ENCODE assay signal across 11 mouse cellular contexts in the genomic region with DNA sequence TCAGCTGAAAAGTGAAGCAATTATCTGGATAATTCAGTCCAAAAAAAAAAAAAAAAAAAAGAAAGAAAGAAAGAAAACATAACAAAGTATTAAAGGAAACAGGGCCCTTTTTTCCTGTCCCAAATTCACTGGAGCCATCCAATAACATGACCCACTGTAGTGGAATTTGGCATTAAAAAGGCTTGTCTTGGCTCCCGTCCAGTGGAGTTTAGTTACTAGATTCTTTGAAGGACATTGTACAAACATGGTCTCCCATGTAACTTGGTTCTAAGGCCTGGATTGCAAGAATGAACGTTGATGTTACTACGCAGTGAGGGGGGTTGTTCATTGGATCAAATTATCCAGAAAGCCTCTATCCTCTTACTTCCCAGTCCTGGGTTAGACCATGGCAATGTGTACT.
DNase-seq lines count a peak whose midpoint lies in the region; ATAC-seq and TF ChIP-seq lines count a peak whose summit lies in the region.
"Had no signal": no experiment of that assay in that cellular context is flagged by ENCODE, and none has a peak within 500 bp of the region (broad histone marks: within the 10 kb centered on the region; RNA-seq: fewer than 3 reads in every experiment).

No protein-coding gene starts in this region.

- H3K36me3 ChIP-seq in kidney, embryonic 16.5 days (ENCODE audit: insufficient read depth, low read length): no peaks in the 10 kb centered on the region
- H3K36me3 ChIP-seq: heart, embryonic 15.5 days; neural tube, embryonic 15.5 days had no signal

- no peak overlapping the region for H3K4me3 ChIP-seq in embryonic fibroblast, embryonic 13.5 days (ENCODE audit: insufficient read depth, low read length)
- no peak overlapping the region for H3K4me3 ChIP-seq in kidney, embryonic 16.5 days (ENCODE audit: low read length)
- H3K4me3 ChIP-seq: heart, embryonic 15.5 days; neural tube, embryonic 15.5 days had no signal

- ATAC-seq in kidney, embryonic 16.5 days (ENCODE audit: low FRiP score, low TSS enrichment): no peak; the same call in 1 of the 2 replicates
- ATAC-seq in monocyte, adult 5-6 weeks (replicated peaks; ENCODE audit: insufficient number of reproducible peaks, low FRiP score, low TSS enrichment, poor library complexity, severe bottlenecking): no peak

- peak overlapping the region; percentile 98 for H3K27ac ChIP-seq in embryonic fibroblast, embryonic 13.5 days (ENCODE audit: insufficient read depth, low read length)
- peak overlapping the region; percentile 63 for H3K27ac ChIP-seq in kidney, embryonic 16.5 days (ENCODE audit: low read length)
- H3K27ac ChIP-seq: heart, embryonic 15.5 days; neural tube, embryonic 15.5 days had no signal

- no peak overlapping the region for H3K4me2 ChIP-seq in kidney, embryonic 16.5 days (replicated peaks; ENCODE audit: low read depth, low read length)
- H3K4me2 ChIP-seq: heart, embryonic 15.5 days; neural tube, embryonic 15.5 days had no signal

- 28% methylated on average over 3 of the region's 3 CpGs for WGBS in kidney, embryonic 16.5 days

- no peaks in the 10 kb centered on the region for H3K9me3 ChIP-seq in kidney, embryonic 16.5 days (ENCODE audit: low read length)
- H3K9me3 ChIP-seq: heart, embryonic 15.5 days; neural tube, embryonic 15.5 days had no signal

- no peak overlapping the region for H3K9ac ChIP-seq in kidney, embryonic 16.5 days (replicated peaks; ENCODE audit: low read length)
- H3K9ac ChIP-seq: heart, embryonic 15.5 days; neural tube, embryonic 15.5 days had no signal

- H3K27me3 ChIP-seq in kidney, embryonic 16.5 days (ENCODE audit: insufficient read depth, low read length): no peaks in the 10 kb centered on the region
- H3K27me3 ChIP-seq: heart, embryonic 15.5 days had no signal

- no peak for TF ChIP-seq POLR2A in embryonic fibroblast, embryonic 13.5 days (IDR thresholded peaks at IDR 0.05; ENCODE audit: low read depth, low read length)

- H3K4me1 ChIP-seq in embryonic fibroblast, embryonic 13.5 days (ENCODE audit: control insufficient read depth, insufficient read depth, low read length): peaks cover 32% of the 10 kb centered on the region
- H3K4me1 ChIP-seq in kidney, embryonic 16.5 days (ENCODE audit: insufficient read depth, low read length): peaks cover 28% of the 10 kb centered on the region
- H3K4me1 ChIP-seq: neural tube, embryonic 15.5 days had no signal

- TF ChIP-seq CTCF in embryonic fibroblast, embryonic 13.5 days (IDR thresholded peaks at IDR 0.05; ENCODE audit: borderline replicate concordance, insufficient read depth, low read length): no peak

- peak; percentile 41 for DNase-seq in gastrocnemius, postnatal 10 days
- no peak for DNase-seq in gastrocnemius, adult 18-20 months (ENCODE audit: low spot score)
- peak; percentile 87 for DNase-seq in 3T3-L1 (ENCODE audit: low read depth, low spot score)
- DNase-seq in cerebellum, adult 18-20 months: no peak
- no peak for DNase-seq in testis, postnatal 14 days (ENCODE audit: low spot score)
- DNase-seq: thymus, postnatal 14 days had no signal

Comparison
In these comparisons a context has a peak if more than half of its experiments do, and no peak if none do; other contexts are left out.
1. DNase-seq: peak in gastrocnemius, postnatal 10 days (single experiment) and 3T3-L1 (single experiment); none in gastrocnemius, adult 18-20 months (single experiment), cerebellum, adult 18-20 months (0 of 2) and testis, postnatal 14 days (single experiment).